Mouse (Mus musculus) kidney, embryonic 16.5 days (tissue): Measurements from ENCODE around the gene Hectd1. TPM values are rescaled to one million over a fixed set of nuclear protein-coding genes. Genes with fewer than 3 reads are reported as not detected.

ENCODE experiments used
- ATAC-seq: fragments of 200-750 bp; cut with Nextera tagmentation; 2 replicates; pipeline ENCODE4 v1.8.0; 2017; ENCODE audit warnings: moderate TSS enrichment; ENCODE audit not compliant: low FRiP score, low TSS enrichment
- H3K27ac ChIP-seq: fragments of 300-500 bp; sonication (generic); 2 replicates; pipeline ENCODE4 v1.5.1; 2014; ENCODE audit warnings: low read length
- H3K27me3 ChIP-seq: fragments of 300-500 bp; sonication (generic); 2 replicates; pipeline ENCODE4 v1.6.1; 2014; ENCODE audit warnings: low read length, control low read depth, mixed read lengths; ENCODE audit not compliant: insufficient read depth
- H3K36me3 ChIP-seq: fragments of 300-500 bp; sonication (generic); 2 replicates; pipeline ENCODE4 v1.6.1; 2014; ENCODE audit warnings: low read length, control low read depth, mixed read lengths; ENCODE audit not compliant: insufficient read depth
- H3K4me1 ChIP-seq: fragments of 300-500 bp; sonication (generic); 2 replicates; pipeline ENCODE4 v1.6.1; 2014; ENCODE audit warnings: low read length, control low read depth, mixed read lengths; ENCODE audit not compliant: insufficient read depth
- H3K4me2 ChIP-seq: fragments of 300-500 bp; sonication (generic); replicated peaks from 2 replicates; pipeline ENCODE4 v1.6.1; 2014; ENCODE audit warnings: low read depth, low read length
- H3K4me3 ChIP-seq: fragments of 300-500 bp; sonication (generic); 2 replicates; pipeline ENCODE4 v1.5.1; 2014; ENCODE audit warnings: mild to moderate bottlenecking, low read length
- H3K9ac ChIP-seq: fragments of 300-500 bp; sonication (generic); replicated peaks from 2 replicates; pipeline ENCODE4 v1.6.1; 2014; ENCODE audit warnings: low read length
- H3K9me3 ChIP-seq: fragments of 300-500 bp; sonication (generic); 2 replicates; pipeline ENCODE4 v1.6.1; 2016; ENCODE audit warnings: low read length, control low read depth
- WGBS: fragments of 180-500 bp; shearing (Covaris S2); extraction: QIAGEN DNeasy Blood & Tissue Kit; methylation state at CpG from one replicate; pipeline ENCODE4 v1.1.7; 2014; 5-methylcytosine and 5-hydroxymethylcytosine counted together
- polyA plus RNA-seq: library from polyadenylated mRNA; unstranded; fragments of >200 nt; fragmentation: Nextera tagmentation; extraction: Ambion mirVana; gene quantifications from 2 replicates; pipeline ENCODE4 v1.2.1, GENCODE M21; 2015

Hectd1 gene
- polyA plus RNA-seq, 1 experiment from 2014 or later: 37.3 TPM

GRCm38 (mm10) chr12:51844771-51845256 is 15.5 kb upstream of the Hectd1 start:
- Histone ChIP-seq H3K4me1 (peaks cover 13% of the 10 kb centered on the region), H3K4me3 (peak overlapping the region; percentile 63), H3K27me3 (no peaks in the 10 kb centered on the region), H3K9me3 (no peaks in the 10 kb centered on the region), H3K9ac (peak overlapping the region; percentile 76), H3K27ac (peak overlapping the region; percentile 95), H3K4me2 (peak overlapping the region; percentile 79), H3K36me3 (no peaks in the 10 kb centered on the region)
- ATAC-seq: peak; percentile 99
- under 1% methylated on average over 17 of the region's 17 CpGs for WGBS

DNA sequence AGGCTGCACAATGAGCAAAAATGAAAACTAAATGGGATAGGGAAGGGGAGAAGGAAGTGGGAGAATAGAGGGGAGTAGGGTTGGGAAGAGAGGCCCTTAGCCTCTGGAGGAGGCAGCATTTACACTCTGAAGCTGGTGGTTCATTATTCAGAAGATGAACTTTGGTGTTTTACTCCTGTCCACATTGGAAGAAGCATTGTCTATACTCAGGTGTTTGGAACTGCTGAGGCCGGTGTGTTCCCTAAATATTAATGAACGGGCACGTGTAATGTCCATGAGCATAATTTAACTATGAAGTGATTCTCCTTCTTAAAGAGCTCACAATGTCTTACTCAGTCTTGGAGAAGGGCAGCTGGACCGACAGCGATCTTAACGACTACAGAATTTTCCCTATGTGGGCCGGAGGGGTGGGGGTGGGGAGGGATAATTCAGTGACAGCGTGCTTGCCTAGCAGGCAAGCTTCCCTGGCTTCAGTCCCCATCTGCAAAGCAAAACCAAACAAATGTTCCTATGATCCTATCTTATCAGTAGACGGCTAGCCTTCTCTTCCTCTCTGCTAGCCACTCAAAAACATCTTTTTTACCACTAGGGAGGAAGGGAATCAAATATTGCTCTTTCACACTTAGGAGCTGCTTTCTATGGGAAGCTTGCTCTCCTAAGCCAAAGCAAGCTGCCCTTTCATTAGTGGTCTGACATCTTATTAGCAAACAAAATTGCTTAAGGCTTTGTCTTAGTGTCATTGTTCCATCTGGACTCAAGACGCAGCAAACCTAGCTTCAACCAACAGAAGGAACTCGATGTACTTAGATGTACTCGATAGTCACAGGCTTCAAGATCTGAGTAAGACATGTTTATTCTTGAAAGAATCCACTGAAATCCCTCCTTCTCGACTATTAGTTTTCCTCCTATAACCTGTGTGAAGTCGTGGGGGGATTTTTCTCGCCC is 14.5 kb upstream of the Hectd1 start:
- Histone ChIP-seq H3K4me3 (peak overlapping the region; percentile 63), H3K27me3 (no peaks in the 10 kb centered on the region), H3K9me3 (no peaks in the 10 kb centered on the region), H3K4me2 (peak overlapping the region; percentile 79), H3K9ac (peak overlapping the region; percentile 76), H3K36me3 (no peaks in the 10 kb centered on the region), H3K4me1 (peaks cover 13% of the 10 kb centered on the region), H3K27ac (peak overlapping the region; percentile 95)
- no peak for ATAC-seq
- 45% methylated on average over 15 of the region's 15 CpGs for WGBS

- no peak for ATAC-seq
- H3K4me2 ChIP-seq: no peak overlapping the region
- no peaks in the 10 kb centered on the region for H3K36me3 ChIP-seq
- no peak overlapping the region for H3K4me3 ChIP-seq
- 77% methylated on average over 6 of the region's 6 CpGs for WGBS
- H3K9me3 ChIP-seq: no peaks in the 10 kb centered on the region
- H3K27ac ChIP-seq: no peak overlapping the region
- no peak overlapping the region for H3K9ac ChIP-seq
- no peaks in the 10 kb centered on the region for H3K27me3 ChIP-seq
- H3K4me1 ChIP-seq: peaks cover 13% of the 10 kb centered on the region
Measured at GRCm38 (mm10) chr12:51842081-51842864, 12.9 kb upstream of the Hectd1 start.

DNA sequence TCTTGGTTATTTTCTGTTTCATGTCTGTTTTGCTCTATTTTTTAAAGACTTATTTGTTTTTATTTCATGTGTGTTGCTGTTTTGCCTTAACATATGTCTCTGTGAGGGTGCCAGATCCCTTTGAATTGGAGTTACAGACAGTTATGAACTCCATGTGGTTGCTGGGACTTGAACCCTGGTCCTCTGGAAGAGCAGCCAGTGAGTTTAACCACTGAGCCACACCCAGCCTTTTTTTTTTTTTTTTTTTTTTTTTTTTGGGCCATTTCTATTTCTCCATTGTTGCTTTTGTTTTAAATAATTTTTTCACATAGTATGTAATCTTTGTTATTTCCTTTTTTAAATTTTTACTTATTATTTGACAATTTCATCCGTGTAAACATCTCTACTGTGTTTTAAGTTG is 10.5 kb upstream of the Hectd1 start:
- Histone ChIP-seq H3K9ac (no peak overlapping the region), H3K4me3 (no peak overlapping the region), H3K4me2 (no peak overlapping the region), H3K27ac (no peak overlapping the region), H3K4me1 (peaks cover 10% of the 10 kb centered on the region), H3K27me3 (no peaks in the 10 kb centered on the region), H3K9me3 (no peaks in the 10 kb centered on the region), H3K36me3 (no peaks in the 10 kb centered on the region)
- no peak for ATAC-seq
- 93% methylated on average over 1 of the region's 1 CpGs for WGBS

GRCm38 (mm10) chr12:51835219-51835618 is 5.9 kb upstream of the Hectd1 start:
- H3K4me1 ChIP-seq: 0 out of 2 replicates have a peak, but pooled peaks cover 4% of the 10 kb centered on the region
- no peak for ATAC-seq
- H3K27ac ChIP-seq: no peak overlapping the region
- H3K4me2 ChIP-seq: no peak overlapping the region
- no peaks in the 10 kb centered on the region for H3K36me3 ChIP-seq
- H3K4me3 ChIP-seq: no peak overlapping the region
- H3K9ac ChIP-seq: no peak overlapping the region
- H3K9me3 ChIP-seq: no peaks in the 10 kb centered on the region
- H3K27me3 ChIP-seq: no peaks in the 10 kb centered on the region
- WGBS: 77% methylated on average over 3 of the region's 3 CpGs

DNA sequence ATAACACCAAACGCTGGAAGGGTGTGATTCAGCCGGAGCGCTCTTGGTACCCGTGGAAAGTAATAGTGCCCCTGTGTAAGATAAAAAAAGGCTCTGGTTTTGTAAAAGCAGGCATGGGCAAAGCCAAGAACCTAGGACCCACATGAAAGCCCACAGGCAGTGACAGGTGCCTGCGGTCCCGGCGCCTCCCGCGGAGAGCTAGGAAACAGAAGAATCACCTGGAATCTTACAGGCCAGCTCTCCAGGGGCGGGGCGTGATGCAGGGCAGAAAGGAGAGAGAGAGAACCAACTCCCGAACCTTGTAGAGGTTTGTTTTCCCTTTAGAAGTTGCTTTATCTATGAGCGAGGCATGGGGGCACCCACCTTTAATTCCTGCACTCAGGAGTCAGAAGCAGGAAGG is 2.6 kb upstream of the Hectd1 start:
- no peak overlapping the region for H3K9ac ChIP-seq
- WGBS: 83% methylated on average over 13 of the region's 13 CpGs
- H3K27me3 ChIP-seq: no peaks in the 10 kb centered on the region
- no peak overlapping the region for H3K4me2 ChIP-seq
- no peaks in the 10 kb centered on the region for H3K9me3 ChIP-seq
- H3K4me1 ChIP-seq: peaks cover 14% of the 10 kb centered on the region
- H3K27ac ChIP-seq: no peak overlapping the region
- H3K4me3 ChIP-seq: no peak overlapping the region
- ATAC-seq: no peak
- H3K36me3 ChIP-seq: 0 out of 2 replicates have a peak, but pooled peaks cover 2% of the 10 kb centered on the region

DNA sequence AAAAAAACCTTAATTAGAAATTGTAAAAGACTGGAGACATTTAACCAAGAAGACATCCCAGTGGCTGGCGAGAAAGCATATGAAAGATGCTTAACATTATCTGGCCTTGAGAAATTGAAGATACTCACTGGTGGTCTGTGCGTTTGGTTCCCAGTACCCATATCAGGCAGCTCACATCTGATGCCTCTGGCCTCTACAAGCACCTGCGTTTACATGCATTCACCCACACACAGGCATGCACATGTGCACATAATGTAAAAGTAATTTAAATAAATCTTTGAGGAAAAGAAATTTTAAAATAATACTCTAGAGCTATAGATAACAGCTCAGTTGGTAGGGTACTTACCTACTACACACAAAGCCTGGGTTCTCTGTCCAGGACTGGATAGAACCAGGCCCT is 2.0 kb upstream of the Hectd1 start:
- no peak for ATAC-seq
- H3K36me3 ChIP-seq: 0 out of 2 replicates have a peak, but pooled peaks cover 2% of the 10 kb centered on the region
- H3K4me1 ChIP-seq: peaks cover 14% of the 10 kb centered on the region
- 87% methylated on average over 3 of the region's 3 CpGs for WGBS
- no peaks in the 10 kb centered on the region for H3K27me3 ChIP-seq
- no peaks in the 10 kb centered on the region for H3K9me3 ChIP-seq
- no peak overlapping the region for H3K27ac ChIP-seq
- no peak overlapping the region for H3K9ac ChIP-seq
- no peak overlapping the region for H3K4me3 ChIP-seq
- no peak overlapping the region for H3K4me2 ChIP-seq

DNA sequence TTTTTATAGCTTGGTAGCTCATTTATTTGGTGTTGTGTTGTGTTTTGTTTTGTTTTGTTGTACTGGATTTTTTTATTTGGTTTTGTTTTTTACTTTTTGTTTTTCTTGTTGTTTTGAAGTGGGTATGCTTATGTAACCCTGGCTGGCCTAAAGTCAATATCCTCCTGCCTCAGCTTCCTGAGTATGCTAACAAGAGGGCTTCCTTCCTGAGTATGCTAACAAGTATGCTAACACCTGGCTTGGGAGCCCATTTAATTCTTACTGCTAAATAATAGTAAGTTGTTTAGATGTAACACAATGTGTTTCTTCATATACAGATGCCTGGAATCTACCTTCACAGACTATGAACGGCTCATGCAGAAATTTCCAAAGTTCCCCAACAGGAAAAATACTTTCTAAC is 1.3 kb upstream of the Hectd1 start:
- Histone ChIP-seq H3K27ac (no peak overlapping the region; the same call in 1 of the 2 replicates), H3K9ac (no peak overlapping the region), H3K36me3 (0 out of 2 replicates have a peak, but pooled peaks cover 2% of the 10 kb centered on the region), H3K4me1 (peaks cover 14% of the 10 kb centered on the region), H3K27me3 (no peaks in the 10 kb centered on the region), H3K4me3 (peak overlapping the region; percentile 98; the same call in 1 of the 2 replicates), H3K4me2 (peak overlapping the region; percentile 77), H3K9me3 (no peaks in the 10 kb centered on the region)
- ATAC-seq: no peak
- WGBS: 89% methylated on average over 1 of the region's 1 CpGs

GRCm38 (mm10) chr12:51830077-51830402 is 704 bp upstream of the Hectd1 start:
- Histone ChIP-seq H3K9ac (peak overlapping the region; percentile 100), H3K9me3 (no peaks in the 10 kb centered on the region), H3K4me2 (peak overlapping the region; percentile 77), H3K4me1 (peaks cover 16% of the 10 kb centered on the region), H3K36me3 (peaks cover 6% of the 10 kb centered on the region; the same call in 1 of the 2 replicates), H3K27ac (peak overlapping the region; percentile 99), H3K27me3 (no peaks in the 10 kb centered on the region), H3K4me3 (peak overlapping the region; percentile 98)
- WGBS: under 1% methylated on average over 12 of the region's 12 CpGs
- no peak; the same call in 1 of the 2 replicates for ATAC-seq
